ENCODE assay signal across 7 mouse cellular contexts in the genomic region with DNA sequence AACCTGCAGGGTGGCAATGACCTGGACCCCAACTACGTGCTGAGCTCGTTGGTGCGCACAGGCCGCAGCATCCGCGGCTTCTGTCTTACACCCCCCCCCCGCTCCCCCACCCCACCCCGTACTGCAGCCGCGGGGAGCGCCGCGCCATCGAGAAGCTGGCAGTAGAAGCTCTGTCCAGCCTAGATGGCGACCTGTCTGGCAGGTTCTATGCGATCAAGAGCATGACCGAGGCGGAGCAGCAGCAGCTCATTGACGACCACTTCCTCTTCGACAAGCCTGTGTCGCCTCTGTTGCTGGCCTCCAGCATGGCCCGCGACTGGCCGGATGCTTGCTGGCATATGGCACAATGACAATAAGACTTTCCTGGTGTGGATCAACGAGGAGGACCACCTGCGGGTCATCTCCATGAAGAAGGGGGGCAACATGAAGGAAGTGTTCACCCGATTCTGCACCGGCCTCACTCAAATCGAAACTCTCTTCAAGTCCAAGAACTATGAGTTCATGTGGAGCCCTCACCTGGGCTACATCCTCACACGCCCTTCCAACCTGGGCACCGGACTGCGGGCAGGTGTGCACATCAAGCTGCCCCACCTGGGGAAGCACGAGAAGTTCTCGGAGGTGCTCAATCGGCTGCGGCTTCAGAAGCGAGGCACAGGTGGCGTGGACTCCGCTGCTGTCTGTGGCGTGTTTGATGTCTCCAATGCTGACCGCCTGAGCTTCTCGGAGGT. TPM values are rescaled to one million over a fixed set of nuclear protein-coding genes. Genes with fewer than 3 reads are reported as not detected.
DNase-seq lines count a peak whose midpoint lies in the region; ATAC-seq lines count a peak whose summit lies in the region.

No protein-coding gene starts in this region.

- peak overlapping the region; percentile 68 for H3K4me2 ChIP-seq in liver, embryonic 13.5 days
- H3K4me2 ChIP-seq in neural tube, embryonic 11.5 days (ENCODE audit: low read depth) = peak overlapping the region; percentile 45

- ATAC-seq in CD4-positive, CD25-positive, alpha-beta regulatory T cell, adult 4 months = peak; percentile 57
- no peak for ATAC-seq in liver, embryonic 13.5 days (ENCODE audit: low read depth)
- 0 out of 2 replicates have a peak, but pooled peaks have one; percentile 23 for ATAC-seq in neural tube, embryonic 11.5 days (ENCODE audit: insufficient read depth, low FRiP score, low TSS enrichment)

- H3K4me1 ChIP-seq in hindbrain, embryonic 10.5 days (replicated peaks) = peaks cover 14% of the 10 kb centered on the region
- H3K4me1 ChIP-seq in liver, embryonic 13.5 days (replicated peaks) = peaks cover 37% of the 10 kb centered on the region
- H3K4me1 ChIP-seq in neural tube, embryonic 11.5 days (ENCODE audit: control insufficient read depth, insufficient read depth, low read length) = no peaks in the 10 kb centered on the region

- peak overlapping the region; percentile 46 for H3K4me3 ChIP-seq in hindbrain, embryonic 10.5 days
- peak overlapping the region; percentile 41 for H3K4me3 ChIP-seq in liver, embryonic 13.5 days (replicated peaks)
- peak overlapping the region; percentile 25 for H3K4me3 ChIP-seq in neural tube, embryonic 11.5 days (ENCODE audit: low read depth, low read length)

- H3K27me3 ChIP-seq in hindbrain, embryonic 10.5 days (ENCODE audit: insufficient read depth, poor library complexity, severe bottlenecking) = peaks cover 35% of the 10 kb centered on the region
- peaks cover 25% of the 10 kb centered on the region for H3K27me3 ChIP-seq in liver, embryonic 13.5 days
- H3K27me3 ChIP-seq in neural tube, embryonic 11.5 days (ENCODE audit: control insufficient read depth, insufficient read depth, low read length) = peaks cover 8% of the 10 kb centered on the region; the same call in 1 of the 2 replicates

- no peaks in the 10 kb centered on the region for H3K36me3 ChIP-seq in hindbrain, embryonic 10.5 days
- H3K36me3 ChIP-seq in liver, embryonic 13.5 days = no peaks in the 10 kb centered on the region
- no peaks in the 10 kb centered on the region for H3K36me3 ChIP-seq in neural tube, embryonic 11.5 days (ENCODE audit: control insufficient read depth, insufficient read depth, low read length)

- peak; percentile 21 for DNase-seq in R1 (ENCODE audit: low read depth, low spot score)
- peak; percentile 9 for DNase-seq in hindbrain, embryonic 10.5 days (ENCODE audit: low spot score)
- no peak for DNase-seq in liver, embryonic 13.5 days
- DNase-seq in neural tube, embryonic 11.5 days (ENCODE audit: low spot score) = no peak
- DNase-seq in embryo, embryonic 10.5 days (ENCODE audit: low spot score) = no peak
- no peak for DNase-seq in right cerebral cortex, adult 18-20 months

- H3K9me3 ChIP-seq in hindbrain, embryonic 10.5 days = no peaks in the 10 kb centered on the region
- no peaks in the 10 kb centered on the region for H3K9me3 ChIP-seq in liver, embryonic 13.5 days (replicated peaks)
- no peaks in the 10 kb centered on the region for H3K9me3 ChIP-seq in neural tube, embryonic 11.5 days (ENCODE audit: control insufficient read depth, low read length)

- 34% methylated on average over 42 of the region's 42 CpGs for whole genome bisulfite sequencing in hindbrain, embryonic 10.5 days
- WGBS in liver, embryonic 13.5 days (ENCODE audit: insufficient replicate concordance) = 15% methylated on average over 42 of the region's 42 CpGs
- 34% methylated on average over 39 of the region's 42 CpGs for whole genome bisulfite sequencing in neural tube, embryonic 11.5 days

- peak overlapping the region; percentile 15 for H3K9ac ChIP-seq in liver, embryonic 13.5 days
- H3K9ac ChIP-seq in neural tube, embryonic 11.5 days (ENCODE audit: low read length) = no peak overlapping the region

- H3K27ac ChIP-seq in hindbrain, embryonic 10.5 days = 0 out of 2 replicates have a peak overlapping the region, but pooled peaks have one; percentile 8
- no peak overlapping the region for H3K27ac ChIP-seq in liver, embryonic 13.5 days
- no peak overlapping the region for H3K27ac ChIP-seq in neural tube, embryonic 11.5 days (ENCODE audit: low read depth, low read length)

RNA-seq across cellular contexts. Expression of gene Cd80, which starts 28.4 kb away (rescaled TPM):
- 10 to 100 TPM in 1 of 2 experiments, 1 to 10 TPM in 1; 5.7 to 10.6 TPM for polyA plus RNA-seq in CD4-positive, CD25-positive, alpha-beta regulatory T cell, adult 4 months (2017; shearing (Covaris generic))
- polyA plus RNA-seq in hindbrain, embryonic 10.5 days (2016; fragmentation: Nextera tagmentation; extraction: Ambion mirVana) = 0.41 and 0.52 TPM in 2 replicates
- polyA plus RNA-seq in liver, embryonic 13.5 days (2015; fragmentation: Nextera tagmentation; extraction: Ambion mirVana) = 0.08 and 0.16 TPM in 2 replicates
- 0.54 and 0.72 TPM in 2 replicates for polyA plus RNA-seq in neural tube, embryonic 11.5 days (2014; fragmentation: Nextera tagmentation; extraction: Ambion mirVana)

RNA-seq across cellular contexts. Expression of gene Adprh, which starts 31.2 kb away (rescaled TPM):
- 10 to 100 TPM; 73.1 to 92.7 TPM for polyA plus RNA-seq in CD4-positive, CD25-positive, alpha-beta regulatory T cell, adult 4 months (2017; shearing (Covaris generic))
- 143 and 164 TPM in 2 replicates for polyA plus RNA-seq in hindbrain, embryonic 10.5 days (2016; fragmentation: Nextera tagmentation; extraction: Ambion mirVana)
- polyA plus RNA-seq in liver, embryonic 13.5 days (2015; fragmentation: Nextera tagmentation; extraction: Ambion mirVana) = 38.1 and 41.2 TPM in 2 replicates
- 143 and 144 TPM in 2 replicates for polyA plus RNA-seq in neural tube, embryonic 11.5 days (2014; fragmentation: Nextera tagmentation; extraction: Ambion mirVana)

RNA-seq across cellular contexts. Expression of gene Timmdc1, which starts 38.7 kb away (rescaled TPM):
- 10 to 100 TPM; 12.0 to 18.2 TPM for polyA plus RNA-seq in CD4-positive, CD25-positive, alpha-beta regulatory T cell, adult 4 months (2017; shearing (Covaris generic))
- polyA plus RNA-seq in hindbrain, embryonic 10.5 days (2016; fragmentation: Nextera tagmentation; extraction: Ambion mirVana) = 36.1 and 36.7 TPM in 2 replicates
- 18.1 and 18.9 TPM in 2 replicates for polyA plus RNA-seq in liver, embryonic 13.5 days (2015; fragmentation: Nextera tagmentation; extraction: Ambion mirVana)
- 29.6 and 33.3 TPM in 2 replicates for polyA plus RNA-seq in neural tube, embryonic 11.5 days (2014; fragmentation: Nextera tagmentation; extraction: Ambion mirVana)

RNA-seq across cellular contexts. Expression of gene Pla1a, which starts 50.8 kb away (rescaled TPM):
- polyA plus RNA-seq in CD4-positive, CD25-positive, alpha-beta regulatory T cell, adult 4 months (2017; shearing (Covaris generic)) = under 1 TPM in 1 of 2 experiments, not detected in 1; 0.30 TPM
- polyA plus RNA-seq in hindbrain, embryonic 10.5 days (2016; fragmentation: Nextera tagmentation; extraction: Ambion mirVana) = 0.10 and 0.27 TPM in 2 replicates
- polyA plus RNA-seq in liver, embryonic 13.5 days (2015; fragmentation: Nextera tagmentation; extraction: Ambion mirVana) = 8.4 and 9.2 TPM in 2 replicates
- polyA plus RNA-seq in neural tube, embryonic 11.5 days (2014; fragmentation: Nextera tagmentation; extraction: Ambion mirVana) = 0.20 and 0.23 TPM in 2 replicates

Comparison
In these comparisons a context has a peak if more than half of its experiments do, and no peak if none do; other contexts are left out.
1. DNase-seq: peak in R1 (single experiment) and hindbrain, embryonic 10.5 days (single experiment); none in liver, embryonic 13.5 days (single experiment), neural tube, embryonic 11.5 days (single experiment), embryo, embryonic 10.5 days (single experiment) and right cerebral cortex, adult 18-20 months (single experiment).
2. Peak in every context shown above with its lines, with median percentiles within 50 percentile points of each other: H3K4me3 ChIP-seq.